Mouse (Mus musculus): ENCODE measurements at regions not wholly inside any gene's neighbourhood (a gene's known extent, or its start where the extent isn't known, plus 50 kb on each side); places are given as distances from the start of the nearest gene placed in this dataset.
A peak's percentile ranks its signal among the peaks of the same experiment; 100 is the strongest.

- peak in 1 of 2 experiments; percentile 68 for DNase-seq (ENCODE audit: low spot score in 2 of 2)
These were observed 176.1 kb upstream of the Clnk start for GRCm38 (mm10) chr5:39052490-39053250.

GRCm38 (mm10) chr5:39050512-39050911 is 173.9 kb upstream of the Clnk start:
- no peak for DNase-seq (ENCODE audit: low spot score in 2 of 2)

GRCm38 (mm10) chr5:39049141-39049540 is 172.5 kb upstream of the Clnk start:
- DNase-seq (ENCODE audit: low spot score in 2 of 2), result no peak

- DNase-seq (ENCODE audit: low spot score in 2 of 2), result no peak
These were observed 163.9 kb upstream of the Clnk start for GRCm38 (mm10) chr5:39040467-39040866.

- peak in 1 of 2 experiments; percentile 33 for DNase-seq (ENCODE audit: low spot score in 2 of 2)
These were observed 146.6 kb upstream of the Clnk start for GRCm38 (mm10) chr5:39023241-39023640.

GRCm38 (mm10) chr5:39000643-39001042 is 124.0 kb upstream of the Clnk start:
- no peak for DNase-seq (ENCODE audit: low spot score in 2 of 2)

- no peak for DNase-seq (ENCODE audit: low spot score in 2 of 2)
These were observed 123.1 kb upstream of the Clnk start for GRCm38 (mm10) chr5:38999700-39000099.

- DNase-seq (ENCODE audit: low spot score in 2 of 2), result no peak
These were observed 96.0 kb upstream of the Clnk start for GRCm38 (mm10) chr5:38972397-38973159.

- no peak for DNase-seq (ENCODE audit: low spot score in 2 of 2)
These were observed 93.9 kb upstream of the Clnk start for GRCm38 (mm10) chr5:38970497-38970896.

GRCm38 (mm10) chr5:38967010-38967409 is 90.4 kb upstream of the Clnk start:
- no peak for DNase-seq (ENCODE audit: low spot score in 2 of 2)

GRCm38 (mm10) chr5:38964445-38964844 is 87.8 kb upstream of the Clnk start:
- no peak for DNase-seq (ENCODE audit: low spot score in 2 of 2)

- no peak for DNase-seq (ENCODE audit: low spot score in 2 of 2)
These were observed 74.1 kb upstream of the Clnk start for GRCm38 (mm10) chr5:38950520-38951288.

- DNase-seq (ENCODE audit: low spot score in 2 of 2), result no peak
These were observed 69.5 kb upstream of the Clnk start for GRCm38 (mm10) chr5:38945903-38946686.

- DNase-seq (ENCODE audit: low spot score in 2 of 2), result no peak
These were observed 55.9 kb upstream of the Clnk start for GRCm38 (mm10) chr5:38932382-38933079.

- DNase-seq (ENCODE audit: low spot score in 2 of 2), result no peak
These were observed 50.4 kb upstream of the Clnk start for GRCm38 (mm10) chr5:38927051-38927450.

Data from layer of hippocampus, postnatal 14 days (tissue).